Mouse (Mus musculus) hindbrain, embryonic 14.5 days (tissue): Measurements from ENCODE around the gene Nceh1. TPM values are rescaled to one million over a fixed set of nuclear protein-coding genes. Genes with fewer than 3 reads are reported as not detected.

Source experiments
- ATAC-seq: fragments of 200-750 bp; cut with Nextera tagmentation; 2 replicates; pipeline ENCODE4 v1.8.0; 2017; ENCODE audit warnings: moderate number of reproducible peaks, mild to moderate bottlenecking, moderate TSS enrichment, moderate library complexity; ENCODE audit not compliant: low FRiP score
- DNase-seq: peaks from one replicate; pipeline ENCODE4 v3.0.0-alpha.2; 2015; ENCODE audit warnings: low spot score
- H3K27ac ChIP-seq: fragments of 300-500 bp; sonication (generic); 2 replicates; pipeline ENCODE4 v1.5.1; 2014; ENCODE audit warnings: mild to moderate bottlenecking, moderate library complexity
- H3K27me3 ChIP-seq: fragments of 300-500 bp; sonication (generic); 2 replicates; pipeline ENCODE4 v1.6.1; 2014; ENCODE audit warnings: mild to moderate bottlenecking, low read length, mixed read lengths; ENCODE audit not compliant: control insufficient read depth, insufficient read depth
- H3K36me3 ChIP-seq: fragments of 300-500 bp; sonication (generic); replicated peaks from 2 replicates; pipeline ENCODE4 v1.6.1; 2014; ENCODE audit not compliant: control insufficient read depth, insufficient read depth
- H3K4me1 ChIP-seq: fragments of 300-500 bp; sonication (generic); replicated peaks from 2 replicates; pipeline ENCODE4 v1.6.1; 2014; ENCODE audit warnings: antibody characterized with exemption, low read length, mixed read lengths; ENCODE audit not compliant: control insufficient read depth, insufficient read depth
- H3K4me2 ChIP-seq: fragments of 300-500 bp; sonication (generic); replicated peaks from 2 replicates; pipeline ENCODE4 v1.6.1; 2014; ENCODE audit warnings: mild to moderate bottlenecking, moderate library complexity
- H3K4me3 ChIP-seq: fragments of 300-500 bp; sonication (generic); replicated peaks from 2 replicates; pipeline ENCODE4 v1.5.1; 2014; ENCODE audit warnings: mild to moderate bottlenecking, low read length
- H3K9ac ChIP-seq: fragments of 300-500 bp; sonication (generic); 2 replicates; pipeline ENCODE4 v1.6.1; 2014
- H3K9me3 ChIP-seq: fragments of 300-500 bp; sonication (generic); 2 replicates; pipeline ENCODE4 v1.6.1; 2016; ENCODE audit warnings: low read length; ENCODE audit not compliant: control insufficient read depth
- WGBS: fragments of 180-500 bp; shearing (Covaris S2); extraction: QIAGEN DNeasy Blood & Tissue Kit; methylation state at CpG from one replicate; pipeline ENCODE4 v1.1.7; 2014; 5-methylcytosine and 5-hydroxymethylcytosine counted together
- polyA plus RNA-seq: library from polyadenylated mRNA; unstranded; fragments of >200 nt; fragmentation: Nextera tagmentation; extraction: Ambion mirVana; gene quantifications from 2 replicates; pipeline ENCODE4 v1.2.1, GENCODE M21; 2014

The Nceh1 gene
- polyA plus RNA-seq, 1 experiment from 2014 or later, result 11.5 TPM

DNA sequence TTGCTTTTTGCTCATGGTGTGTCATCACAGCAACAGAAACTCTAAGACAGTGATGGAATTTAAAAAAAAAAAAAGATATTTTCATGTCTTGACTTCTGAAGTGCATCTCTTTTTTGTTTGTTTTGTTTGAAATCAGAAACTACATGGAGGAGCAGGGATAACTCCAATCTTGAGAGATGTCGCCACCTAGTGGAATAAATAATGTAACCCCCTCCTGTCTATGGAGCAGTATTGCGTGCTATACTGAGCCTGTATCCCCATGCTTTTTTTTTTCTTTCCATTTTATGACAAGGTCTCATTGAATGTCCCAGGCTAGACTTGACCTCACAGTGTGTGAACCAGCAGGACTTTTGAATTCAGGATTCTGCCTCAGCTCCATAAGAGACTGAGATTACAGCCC is 54.5 kb downstream of the Nceh1 start:
- peak; percentile 69; the same call in 1 of the 2 replicates for ATAC-seq
- 0 out of 2 replicates have a peak, but pooled peaks cover 4% of the 10 kb centered on the region for H3K36me3 ChIP-seq
- 14% methylated on average over 2 of the region's 2 CpGs for WGBS

DNA sequence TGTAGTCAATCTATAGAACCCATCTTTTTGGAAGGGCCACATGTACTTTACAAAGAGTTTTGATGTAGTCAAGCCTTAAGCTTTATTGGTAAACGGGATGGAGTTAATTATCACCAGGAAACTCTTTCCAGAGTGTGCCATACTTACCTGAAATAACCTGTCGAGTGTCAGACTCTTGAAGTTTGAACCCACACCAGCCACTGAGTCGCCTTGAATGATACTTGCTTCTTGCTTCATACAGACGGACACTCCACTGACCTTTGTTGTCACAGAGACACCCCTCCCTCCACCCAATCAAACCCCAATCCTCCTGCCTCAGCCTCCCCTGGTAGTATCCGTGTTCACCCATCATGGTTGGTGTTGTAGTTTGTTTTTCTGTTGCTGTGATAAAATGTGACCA is 55.8 kb downstream of the Nceh1 start:
- Histone ChIP-seq H3K9me3 (no peaks in the 10 kb centered on the region), H3K9ac (no peak overlapping the region), H3K27ac (no peak overlapping the region), H3K36me3 (0 out of 2 replicates have a peak, but pooled peaks cover 4% of the 10 kb centered on the region), H3K4me2 (no peak overlapping the region), H3K27me3 (no peaks in the 10 kb centered on the region), H3K4me3 (no peak overlapping the region), H3K4me1 (no peaks in the 10 kb centered on the region)
- ATAC-seq (no peak), DNase-seq (no peak)
- 84% methylated on average over 5 of the region's 5 CpGs for WGBS

More for the DNA sequence above, 54.5 kb downstream of the Nceh1 start:
- Histone ChIP-seq H3K9ac (no peak overlapping the region), H3K27ac (no peak overlapping the region), H3K9me3 (no peaks in the 10 kb centered on the region), H3K27me3 (no peaks in the 10 kb centered on the region), H3K4me2 (no peak overlapping the region), H3K4me1 (no peaks in the 10 kb centered on the region), H3K4me3 (no peak overlapping the region)
- DNase-seq, result peak; percentile 72

DNA sequence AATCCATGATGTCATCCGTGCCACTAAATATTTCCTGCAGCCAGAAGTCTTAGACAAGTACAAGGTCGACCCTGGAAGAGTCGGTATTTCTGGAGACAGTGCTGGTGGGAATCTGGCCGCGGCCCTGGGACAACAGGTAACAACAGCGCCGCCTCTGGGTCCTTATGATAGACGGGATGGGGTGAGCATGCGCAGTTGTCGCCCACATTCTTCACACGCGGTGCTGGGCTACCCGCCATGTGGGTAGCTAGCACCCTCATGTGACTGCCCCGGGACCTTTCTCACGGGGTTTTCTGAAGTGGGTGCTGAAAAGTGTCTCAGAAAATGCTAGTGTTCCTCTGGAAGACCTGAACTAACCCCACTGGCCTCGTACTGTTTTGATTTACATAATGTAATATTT is 56.8 kb downstream of the Nceh1 start:
- no peak overlapping the region for H3K4me2 ChIP-seq
- WGBS, result 92% methylated on average over 16 of the region's 16 CpGs
- H3K4me3 ChIP-seq, result no peak overlapping the region
- 0 out of 2 replicates have a peak, but pooled peaks cover 4% of the 10 kb centered on the region for H3K36me3 ChIP-seq
- ATAC-seq (no peak), DNase-seq (no peak)
- H3K4me1 ChIP-seq, result no peaks in the 10 kb centered on the region
- H3K9ac ChIP-seq, result no peak overlapping the region
- H3K27ac ChIP-seq, result no peak overlapping the region
- H3K9me3 ChIP-seq, result no peaks in the 10 kb centered on the region
- no peaks in the 10 kb centered on the region for H3K27me3 ChIP-seq

DNA sequence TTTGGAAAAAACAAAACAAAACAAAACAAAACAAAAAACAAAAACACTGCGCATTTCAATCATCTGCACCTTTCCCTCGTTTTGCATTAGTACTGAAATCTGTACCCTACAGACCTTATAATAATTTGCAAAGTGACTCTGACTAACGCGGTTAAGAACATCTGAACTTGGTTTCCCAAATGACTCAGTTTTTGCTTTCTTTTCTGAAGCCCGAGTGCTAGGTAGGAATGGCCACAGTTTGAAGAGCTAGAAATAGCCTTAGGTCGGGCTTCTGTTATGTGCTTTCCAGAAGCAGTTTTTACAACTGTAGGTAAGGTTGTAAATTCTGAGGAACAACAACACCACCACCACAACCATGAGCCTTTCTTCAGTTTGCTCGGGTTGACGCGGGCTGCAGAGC is 59.1 kb downstream of the Nceh1 start:
- WGBS, result 93% methylated on average over 9 of the region's 9 CpGs
- H3K9ac ChIP-seq, result no peak overlapping the region
- DNase-seq (no peak), ATAC-seq (no peak)
- no peak overlapping the region for H3K4me2 ChIP-seq
- no peaks in the 10 kb centered on the region for H3K27me3 ChIP-seq
- no peaks in the 10 kb centered on the region for H3K9me3 ChIP-seq
- H3K36me3 ChIP-seq, result 0 out of 2 replicates have a peak, but pooled peaks cover 4% of the 10 kb centered on the region
- no peak overlapping the region for H3K27ac ChIP-seq
- no peaks in the 10 kb centered on the region for H3K4me1 ChIP-seq
- no peak overlapping the region for H3K4me3 ChIP-seq

DNA sequence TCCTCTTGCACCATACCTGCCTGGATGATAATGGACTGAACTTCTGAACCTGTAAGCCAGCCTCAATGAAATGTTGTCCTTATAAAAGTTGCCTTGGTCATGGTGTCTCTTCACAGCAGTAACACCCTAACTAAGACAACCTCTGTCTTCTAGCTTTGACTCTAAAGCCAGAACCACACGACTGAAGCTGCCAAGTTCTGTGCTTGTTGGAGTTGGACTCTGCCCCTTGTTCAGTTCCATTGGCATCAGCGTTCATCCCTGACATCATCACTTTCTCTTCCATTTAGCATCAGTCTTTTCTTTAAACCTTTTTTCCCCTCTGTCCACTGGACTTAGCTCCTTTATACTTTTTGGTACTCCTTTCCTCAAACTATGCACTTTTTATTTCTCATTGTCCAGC is 63.4 kb downstream of the Nceh1 start:
- Histone ChIP-seq H3K4me2 (no peak overlapping the region), H3K9ac (no peak overlapping the region), H3K9me3 (no peaks in the 10 kb centered on the region), H3K4me3 (no peak overlapping the region), H3K4me1 (no peaks in the 10 kb centered on the region), H3K36me3 (0 out of 2 replicates have a peak, but pooled peaks cover 4% of the 10 kb centered on the region), H3K27ac (no peak overlapping the region), H3K27me3 (no peaks in the 10 kb centered on the region)
- WGBS, result 92% methylated on average over 2 of the region's 2 CpGs
- ATAC-seq (no peak), DNase-seq (no peak)

DNA sequence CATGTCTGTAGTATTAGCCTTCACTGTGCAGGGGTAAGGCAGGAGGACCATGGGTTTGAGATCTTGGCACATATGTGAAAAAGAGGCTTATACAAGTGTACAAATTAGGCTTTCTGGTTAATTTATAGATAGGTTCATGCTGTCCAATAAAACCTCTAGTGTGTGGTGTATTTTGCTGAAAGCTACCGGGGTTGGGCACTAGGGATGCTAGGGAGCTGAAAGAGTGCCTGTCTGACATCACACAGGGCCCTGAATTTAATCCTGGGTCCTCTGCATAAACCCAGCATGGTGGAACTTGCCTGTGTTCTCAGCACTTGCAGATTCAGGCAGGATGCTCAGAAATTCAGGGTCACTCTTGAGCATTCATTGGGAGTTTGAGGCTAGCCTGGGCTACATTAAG is 65.0 kb downstream of the Nceh1 start:
- Histone ChIP-seq H3K27ac (no peak overlapping the region), H3K4me2 (no peak overlapping the region), H3K4me1 (no peaks in the 10 kb centered on the region), H3K4me3 (no peak overlapping the region), H3K27me3 (no peaks in the 10 kb centered on the region), H3K9me3 (no peaks in the 10 kb centered on the region), H3K36me3 (no peaks in the 10 kb centered on the region), H3K9ac (no peak overlapping the region)
- 88% methylated on average over 1 of the region's 1 CpGs for WGBS
- DNase-seq (no peak), ATAC-seq (no peak)

DNA sequence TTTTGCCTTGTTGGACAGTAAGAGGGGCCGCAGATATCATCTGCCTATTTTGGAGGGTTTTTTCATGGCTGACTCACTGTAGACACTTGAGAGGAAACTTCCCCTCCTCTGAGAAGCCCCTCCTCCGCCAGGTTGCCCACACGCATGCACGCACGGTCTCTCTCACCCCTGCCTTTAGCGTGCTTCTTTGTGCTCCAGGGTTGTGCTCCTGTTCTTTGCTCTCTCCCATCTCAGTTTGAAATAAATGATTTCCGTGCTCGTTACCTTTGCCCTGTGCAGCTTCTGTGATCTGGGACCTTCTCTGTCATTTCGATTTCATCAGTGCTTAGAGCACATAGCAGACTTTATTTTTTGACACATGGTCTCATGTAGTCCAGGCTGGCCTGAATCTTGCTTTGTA is 66.3 kb downstream of the Nceh1 start:
- Histone ChIP-seq H3K4me3 (no peak overlapping the region), H3K9ac (no peak overlapping the region), H3K36me3 (no peaks in the 10 kb centered on the region), H3K27me3 (no peaks in the 10 kb centered on the region), H3K4me1 (no peaks in the 10 kb centered on the region), H3K9me3 (no peaks in the 10 kb centered on the region), H3K4me2 (no peak overlapping the region), H3K27ac (no peak overlapping the region)
- 86% methylated on average over 9 of the region's 9 CpGs for WGBS
- no peak for DNase-seq
- ATAC-seq, result no peak

DNA sequence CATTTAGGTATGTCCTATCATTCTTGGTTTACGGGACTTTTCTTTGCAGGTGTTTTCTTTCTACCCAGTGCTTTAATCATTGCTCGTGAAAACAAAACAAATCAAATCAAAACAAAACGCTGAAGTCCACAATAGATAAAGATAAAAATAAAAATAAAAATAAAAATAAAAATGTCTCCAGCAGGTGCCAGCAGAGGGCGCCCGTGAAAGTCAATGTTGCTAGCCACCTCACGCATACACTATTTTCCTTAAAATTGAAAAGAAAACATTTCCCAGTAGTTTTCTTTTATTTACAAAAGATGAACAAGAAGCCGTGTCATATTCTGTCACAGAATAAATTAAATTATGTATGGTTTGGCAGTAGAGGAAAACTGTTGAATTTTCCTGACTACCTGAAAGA is 68.2 kb downstream of the Nceh1 start:
- Histone ChIP-seq H3K27me3 (no peaks in the 10 kb centered on the region), H3K4me3 (no peak overlapping the region), H3K9ac (no peak overlapping the region), H3K4me1 (no peaks in the 10 kb centered on the region), H3K9me3 (no peaks in the 10 kb centered on the region), H3K36me3 (no peaks in the 10 kb centered on the region), H3K27ac (no peak overlapping the region), H3K4me2 (no peak overlapping the region)
- WGBS, result 52% methylated on average over 7 of the region's 7 CpGs
- DNase-seq (no peak), ATAC-seq (no peak)

DNA sequence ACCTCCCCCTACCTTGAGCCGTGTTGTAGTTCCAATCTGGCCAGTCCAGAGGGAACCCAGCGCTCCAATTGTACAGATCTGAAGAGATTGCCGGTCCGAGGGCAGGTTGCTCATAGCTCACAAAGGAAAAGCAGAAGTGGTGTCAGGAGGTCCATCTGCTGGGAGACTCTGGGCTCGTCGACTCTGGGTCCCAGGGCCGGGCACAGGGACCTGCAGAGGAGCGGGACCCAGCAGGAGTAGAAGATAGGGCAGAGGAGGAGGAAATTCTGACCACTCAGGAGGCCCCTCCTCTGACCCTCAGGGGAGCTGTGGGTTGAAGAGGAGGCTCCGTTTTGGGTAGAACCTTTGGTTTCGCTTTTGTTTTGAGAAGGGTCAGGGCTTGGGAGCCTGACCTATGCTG is 75.7 kb downstream of the Nceh1 start:
- no peaks in the 10 kb centered on the region for H3K9me3 ChIP-seq
- ATAC-seq, result no peak
- 90% methylated on average over 10 of the region's 10 CpGs for WGBS

DNA sequence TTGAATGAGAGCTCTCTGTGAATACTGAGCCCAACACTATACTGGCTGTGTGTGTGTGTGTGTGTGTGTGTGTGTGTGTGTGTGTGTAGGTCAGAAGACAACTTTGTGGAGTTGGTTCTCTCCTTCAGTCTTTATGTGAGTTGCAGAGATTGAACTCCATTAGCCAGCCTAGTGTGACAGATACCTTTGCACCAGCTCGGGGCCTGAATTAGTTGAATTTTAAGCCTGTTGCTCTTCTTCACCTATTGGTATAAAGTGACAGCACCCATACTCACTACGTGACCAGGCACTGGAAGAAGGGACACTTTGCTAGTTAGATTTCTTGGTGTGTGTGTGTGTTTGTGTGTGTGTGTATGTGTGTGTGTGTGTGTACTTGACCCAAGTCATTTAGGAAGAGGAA is 77.6 kb downstream of the Nceh1 start:
- H3K9me3 ChIP-seq, result no peaks in the 10 kb centered on the region
- H3K27ac ChIP-seq, result no peak overlapping the region
- no peak overlapping the region for H3K4me2 ChIP-seq
- H3K27me3 ChIP-seq, result no peaks in the 10 kb centered on the region
- DNase-seq (no peak), ATAC-seq (no peak)
- no peaks in the 10 kb centered on the region for H3K4me1 ChIP-seq
- no peak overlapping the region for H3K4me3 ChIP-seq
- no peaks in the 10 kb centered on the region for H3K36me3 ChIP-seq
- H3K9ac ChIP-seq, result no peak overlapping the region
- WGBS, result 98% methylated on average over 2 of the region's 2 CpGs

More for the DNA sequence above, 75.7 kb downstream of the Nceh1 start:
- no peaks in the 10 kb centered on the region for H3K27me3 ChIP-seq
- H3K4me2 ChIP-seq, result no peak overlapping the region
- H3K36me3 ChIP-seq, result no peaks in the 10 kb centered on the region
- H3K4me1 ChIP-seq, result no peaks in the 10 kb centered on the region
- no peak overlapping the region for H3K27ac ChIP-seq
- no peak overlapping the region for H3K4me3 ChIP-seq
- no peak overlapping the region for H3K9ac ChIP-seq
- no peak for DNase-seq
